Mouse (Mus musculus) thymus, postnatal 4 days (tissue): ENCODE measurements around the gene Atp2b2.
"Not testable (repeated sequence)": the region's sequence is repeated elsewhere in the genome, so short reads cannot be mapped to it uniquely, and the experiment has no call there.

Experiments
- DNase-seq: peaks from one replicate; pipeline ENCODE4 v3.0.0; 2021

Atp2b2 gene

DNA sequence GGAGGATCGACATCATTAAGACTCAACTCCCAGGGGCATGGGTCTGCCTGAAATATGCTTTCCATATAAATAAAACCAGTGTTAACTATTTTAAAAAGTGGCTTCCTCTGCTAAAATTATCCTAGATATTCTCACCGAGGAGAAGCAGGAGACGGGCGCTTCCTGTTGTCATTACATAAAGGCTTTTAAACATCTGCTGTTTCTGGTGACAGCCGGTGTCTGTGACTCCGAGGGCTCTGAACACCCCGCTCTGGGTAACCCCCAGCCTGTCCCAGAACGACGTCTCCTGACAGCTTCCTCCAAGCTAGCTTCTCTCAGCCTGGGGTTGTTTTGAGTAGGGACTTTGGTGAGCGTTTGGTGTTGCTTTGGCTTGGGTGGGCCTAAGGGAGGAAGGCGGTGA lies 273.6 kb downstream of the Atp2b2 start:
- no peak for DNase-seq

GRCm38 (mm10) chr6:113761644-113762043 lies 280.8 kb downstream of the Atp2b2 start:
- DNase-seq, result peak; percentile 55

DNA sequence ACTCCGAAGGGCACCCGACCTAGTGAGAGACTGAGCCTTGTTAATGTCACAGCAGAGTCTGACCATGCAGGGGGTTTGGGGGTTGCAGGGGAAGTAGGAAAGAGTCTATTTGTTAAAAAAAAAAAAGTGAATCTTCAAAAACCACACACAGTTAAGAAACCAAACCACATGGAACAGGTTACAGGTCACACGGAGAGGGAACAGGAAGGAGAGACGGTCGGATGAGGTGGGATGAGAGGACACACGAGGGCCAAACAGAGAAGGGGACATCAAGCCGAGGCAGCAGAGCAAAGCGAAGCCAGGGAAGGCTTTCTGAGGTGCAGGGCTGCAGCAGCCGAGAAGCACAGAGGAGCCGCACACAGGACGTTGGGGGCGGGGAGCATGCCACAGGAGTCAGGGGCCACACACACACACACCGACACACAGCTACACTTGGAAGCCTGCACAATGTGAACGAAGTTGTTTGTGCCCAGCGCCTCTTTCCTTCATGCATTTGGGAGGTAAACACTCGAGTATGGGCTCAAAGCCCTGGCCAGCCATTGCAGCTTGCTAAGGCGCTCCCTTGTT lies 293.2 kb downstream of the Atp2b2 start:
- DNase-seq, result peak; percentile 70

GRCm38 (mm10) chr6:113748351-113748750 lies 294.1 kb downstream of the Atp2b2 start:
- DNase-seq, result peak; percentile 40

DNA sequence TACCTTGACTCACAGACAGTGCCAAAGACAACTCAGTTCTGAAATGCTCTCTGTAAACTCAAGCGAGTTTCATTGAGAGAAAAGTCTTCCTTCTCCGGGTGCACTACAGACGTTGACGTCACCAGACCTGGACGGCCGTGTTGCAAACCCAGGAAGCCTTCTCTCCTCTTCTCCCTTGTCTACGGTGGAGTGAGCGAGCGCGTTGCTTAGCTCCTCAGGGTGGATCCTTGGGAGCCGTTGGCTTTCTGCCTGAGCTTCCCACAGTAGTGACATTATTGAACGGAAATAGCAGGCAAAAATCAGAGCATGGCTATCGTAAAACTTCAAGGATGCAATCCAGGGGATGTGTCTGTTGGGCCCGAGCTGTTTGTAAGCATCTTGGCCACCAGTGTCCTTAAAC lies 295.1 kb downstream of the Atp2b2 start:
- DNase-seq, result no peak

DNA sequence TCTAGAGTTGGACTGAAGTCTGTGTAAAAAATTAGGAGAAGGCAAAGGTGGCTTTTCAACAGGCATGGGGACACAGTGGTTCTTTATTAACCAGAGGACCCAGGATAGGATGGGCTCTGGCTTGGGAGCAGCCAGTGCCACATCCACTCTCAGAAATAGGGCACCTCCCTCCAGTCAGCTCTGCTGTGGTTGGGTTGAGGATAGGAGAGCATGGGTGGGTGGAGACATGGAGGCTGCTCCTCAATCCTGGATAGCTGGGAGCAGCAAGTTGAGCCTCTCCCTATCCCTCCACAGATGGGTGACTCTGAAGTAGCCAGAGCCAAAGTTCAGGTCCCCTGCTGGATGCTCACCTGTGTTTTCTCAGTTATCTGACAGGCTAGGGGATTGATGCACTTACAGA lies 297.3 kb downstream of the Atp2b2 start:
- no peak for DNase-seq

DNA sequence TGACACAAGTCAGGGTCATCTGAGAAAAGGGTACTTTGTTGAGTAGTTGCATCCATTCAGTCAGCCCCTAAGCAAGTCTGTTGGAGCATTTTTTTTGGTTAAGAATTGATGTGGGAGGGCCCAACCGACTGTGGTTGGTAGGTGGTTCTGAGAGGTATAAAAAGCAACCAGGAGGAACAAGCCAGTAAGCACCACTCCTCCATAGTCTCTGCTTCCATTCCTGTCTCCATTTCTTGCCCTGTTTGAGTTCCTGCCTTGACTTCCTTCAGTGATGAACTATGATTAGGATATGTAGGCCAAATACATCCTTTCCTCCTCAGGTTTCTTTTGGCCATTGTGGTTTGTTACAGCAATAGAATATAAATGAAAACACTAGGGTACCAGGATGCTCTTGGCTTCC lies 299.3 kb downstream of the Atp2b2 start:
- DNase-seq, result no peak

GRCm38 (mm10) chr6:113742321-113742720 lies 300.1 kb downstream of the Atp2b2 start:
- no peak for DNase-seq

DNA sequence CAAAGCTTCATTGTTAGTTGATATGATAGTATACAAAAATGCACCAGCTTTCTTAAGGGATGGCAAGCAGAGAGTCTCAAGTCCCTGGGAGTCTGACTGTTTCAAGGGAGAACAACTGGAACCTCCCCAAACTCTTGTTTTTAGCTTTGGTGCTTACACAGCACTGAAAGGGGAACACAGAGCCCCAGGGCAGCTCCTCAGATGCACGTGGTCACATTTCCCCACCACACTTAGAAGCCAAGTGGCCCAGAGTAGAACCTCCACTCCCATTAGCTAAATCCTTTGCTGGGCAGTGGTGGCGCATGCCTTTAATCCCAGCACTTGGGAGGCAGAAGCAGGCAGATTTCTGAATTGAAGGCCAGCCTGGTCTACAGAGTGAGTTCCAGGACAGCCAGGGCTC lies 301.0 kb downstream of the Atp2b2 start:
- no peak for DNase-seq

- peak; percentile 91 for DNase-seq
Measured at GRCm38 (mm10) chr6:113740236-113741217, 301.9 kb downstream of the Atp2b2 start, which contains the start of gene Sec13. Gene Sec13, minus strand, starts transcription at chr6:113740743.

DNA sequence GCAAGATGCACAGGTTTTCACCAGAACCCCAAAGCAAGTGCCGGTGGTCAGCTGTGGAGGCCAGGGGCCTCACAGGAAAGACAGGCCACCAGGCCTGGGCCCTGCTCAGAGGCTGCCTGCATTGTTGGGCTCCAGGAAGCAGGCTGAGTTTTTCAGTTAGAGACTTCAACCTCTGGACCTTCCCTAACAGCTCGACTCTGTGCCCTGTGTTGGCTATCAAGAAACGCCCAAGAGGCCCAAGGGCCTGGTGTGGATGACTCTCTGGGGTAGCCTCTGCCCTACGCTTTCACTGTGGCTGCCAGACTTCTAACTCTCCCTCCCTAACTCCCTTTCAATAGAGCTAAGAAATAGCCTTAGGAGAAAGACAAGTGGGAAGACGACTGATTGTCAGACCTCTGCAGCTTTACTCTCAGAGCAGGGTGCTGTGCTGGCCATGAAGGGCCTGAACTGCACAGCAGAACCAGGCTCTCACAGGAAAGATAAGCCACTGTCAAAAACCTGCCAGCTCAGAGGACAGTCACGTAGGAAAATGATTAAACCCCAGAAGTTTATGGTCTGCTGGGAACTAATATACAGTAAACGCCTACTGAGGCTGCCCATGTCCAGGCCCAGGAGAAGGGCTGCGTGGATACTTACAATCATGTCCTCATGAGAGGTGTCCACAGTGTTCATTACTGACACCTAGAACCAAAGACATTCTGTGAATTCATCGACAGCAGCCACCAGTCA lies 304.9 kb downstream of the Atp2b2 start:
- DNase-seq, result no peak

DNA sequence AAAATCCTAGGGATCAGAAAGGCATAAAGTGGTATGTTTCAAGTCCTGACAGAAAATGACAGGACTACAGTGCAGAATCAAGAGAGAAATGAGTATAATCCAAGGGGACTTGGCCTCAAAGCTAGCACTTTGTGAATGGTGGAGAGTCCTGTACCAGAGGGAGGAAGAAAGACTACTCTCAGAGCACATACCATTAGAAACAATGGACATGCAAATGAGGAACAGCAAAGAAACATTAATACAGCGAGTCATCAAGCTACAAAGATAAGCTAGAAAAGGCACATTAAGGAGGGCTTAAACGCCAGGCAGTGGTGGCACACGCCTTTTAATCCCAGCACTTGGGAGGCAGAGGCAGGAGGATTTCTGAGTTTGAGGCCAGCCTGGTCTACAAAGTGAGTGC lies 311.1 kb downstream of the Atp2b2 start:
- no peak for DNase-seq

DNA sequence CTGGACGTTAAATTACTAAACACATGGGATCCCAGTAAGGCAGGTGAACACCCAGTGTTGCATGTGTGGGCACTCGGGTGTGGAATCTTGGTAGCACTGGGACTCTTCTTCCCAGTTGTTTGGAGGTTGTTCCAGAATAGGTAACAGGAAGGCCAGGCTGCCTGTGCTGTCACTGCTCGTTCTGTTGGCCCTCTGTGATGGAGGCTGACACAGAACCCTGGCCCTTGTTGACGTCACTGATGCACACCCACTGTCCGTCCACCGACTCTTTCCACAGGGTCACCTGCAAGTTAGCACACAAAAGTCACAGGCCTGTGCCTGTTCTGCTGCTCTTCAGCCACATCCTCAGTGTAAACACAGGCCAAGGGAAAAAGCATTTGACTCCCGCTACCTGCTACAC lies 314.2 kb downstream of the Atp2b2 start:
- DNase-seq, result no peak

- DNase-seq, result no peak
Measured at GRCm38 (mm10) chr6:113721061-113721460, 321.4 kb downstream of the Atp2b2 start.

- DNase-seq, result no peak
Measured at GRCm38 (mm10) chr6:113719878-113720277, 322.5 kb downstream of the Atp2b2 start, which contains the start of gene Ghrl. Gene Ghrl, minus strand, starts transcription at chr6:113719880.

DNA sequence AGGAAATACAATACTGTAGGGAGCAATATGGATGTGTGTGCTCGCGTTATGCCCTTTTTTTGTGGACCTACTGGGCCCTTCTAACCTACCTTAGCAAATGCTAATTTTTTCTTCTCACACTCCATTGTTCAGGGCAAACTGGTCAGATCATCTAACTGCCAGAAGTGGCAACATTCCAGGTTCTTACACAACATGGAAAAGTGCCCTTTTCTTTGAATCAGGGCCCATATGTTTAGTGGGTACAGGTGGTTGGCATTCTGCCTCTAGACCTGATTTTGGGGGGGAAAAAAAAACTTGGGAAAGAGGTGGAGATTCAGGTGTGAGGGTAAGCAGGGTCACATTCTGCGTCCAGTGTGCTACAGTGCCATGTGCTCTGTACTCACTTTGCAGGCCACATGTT lies 324.9 kb downstream of the Atp2b2 start:
- DNase-seq, result no peak

DNA sequence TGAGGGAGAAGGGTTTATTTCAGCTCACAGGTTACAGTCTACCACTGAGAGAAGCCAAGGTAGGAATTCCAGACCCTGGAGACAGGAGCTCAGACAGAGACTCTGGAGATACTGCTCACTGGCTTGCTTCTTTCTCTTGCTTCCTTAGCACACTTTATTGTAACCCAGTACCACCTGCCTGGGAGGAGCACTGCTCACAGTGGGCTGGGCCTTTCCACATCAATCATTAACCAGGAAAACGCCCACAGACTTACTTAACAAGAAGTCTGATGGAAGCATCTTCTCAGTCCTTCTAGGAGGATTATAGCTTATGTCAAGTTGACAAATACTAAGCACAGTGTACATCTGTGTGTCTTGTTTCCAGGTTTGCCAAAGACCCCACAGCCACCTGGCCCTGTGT lies 327.6 kb downstream of the Atp2b2 start:
- no peak for DNase-seq

- DNase-seq, result no peak
Measured at GRCm38 (mm10) chr6:113714276-113714675, 328.1 kb downstream of the Atp2b2 start.

DNA sequence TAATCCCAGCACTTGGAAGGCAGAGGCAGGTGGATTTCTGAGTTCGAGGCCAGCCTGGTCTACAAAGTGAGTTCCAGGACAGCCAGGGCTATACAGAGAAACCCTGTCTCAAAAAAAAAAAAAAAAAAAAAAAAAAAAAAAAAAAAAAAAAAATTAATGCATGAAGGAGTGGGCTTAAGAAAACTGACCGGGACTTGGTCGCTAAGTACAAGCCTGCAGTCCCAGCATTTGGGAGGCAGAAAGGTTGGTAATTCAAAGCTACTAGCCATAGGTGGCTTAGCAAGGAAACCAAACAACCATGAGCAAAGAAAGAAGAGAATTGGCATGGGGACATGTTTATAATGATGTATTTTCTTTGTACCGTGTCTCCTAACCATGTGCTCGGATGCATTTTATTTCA lies 329.0 kb downstream of the Atp2b2 start:
- DNase-seq, result not testable (repeated sequence)

- no peak for DNase-seq
Measured at GRCm38 (mm10) chr6:113712718-113713117, 329.7 kb downstream of the Atp2b2 start.

- peak; percentile 64 for DNase-seq
Measured at GRCm38 (mm10) chr6:113697222-113698205, 344.9 kb downstream of the Atp2b2 start.

GRCm38 (mm10) chr6:113696582-113697221 lies 345.7 kb downstream of the Atp2b2 start, which contains the start of gene Tatdn2:
Gene Tatdn2, plus strand, starts transcription at chr6:113697050.
- DNase-seq, result peak; percentile 94
